Mouse (Mus musculus) cortical plate, adult 2 months (tissue): ENCODE results near the gene Ddx27.

Experiments
- CTCF ChIP-seq: fragments of 200-500 bp; IDR thresholded peaks from 2 replicates; pipeline ENCODE4 v1.5.1; 2011; ENCODE audit warnings: mild to moderate bottlenecking, control low read depth, low read length; ENCODE audit not compliant: insufficient read depth; ENCODE audit errors: extremely low read depth
- POLR2A ChIP-seq: fragments of 200-500 bp; IDR thresholded peaks from 2 replicates; pipeline ENCODE4 v1.6.1; 2011; ENCODE audit warnings: mild to moderate bottlenecking, low read length, control low read depth; ENCODE audit not compliant: insufficient read depth; ENCODE audit errors: extremely low read depth

DNA sequence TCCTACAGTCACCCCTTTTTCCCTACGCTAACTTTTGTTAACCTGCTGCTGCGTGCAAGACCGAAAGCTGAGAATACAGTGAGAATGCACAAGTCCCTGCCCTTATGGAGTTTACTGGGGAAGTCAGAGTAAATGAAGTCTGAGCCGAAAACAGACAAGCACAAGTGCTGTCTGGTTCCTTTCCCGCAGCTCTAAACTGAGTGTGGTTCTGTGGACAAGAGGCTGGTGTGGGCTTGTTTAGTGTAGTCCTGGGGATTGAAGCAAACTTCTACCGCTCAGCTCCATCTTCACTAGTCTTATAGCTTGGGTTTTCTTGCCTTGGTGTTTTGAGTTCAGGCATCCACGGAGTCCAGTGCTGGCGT lies 18.5 kb upstream of the Ddx27 start:
- TF ChIP-seq CTCF (no peak), POLR2A (no peak)
